Mouse (Mus musculus): ENCODE results near the gene Bmp7. TPM values are rescaled to one million over a fixed set of nuclear protein-coding genes. Genes with fewer than 3 reads are reported as not detected.

The Bmp7 gene
- polyA plus RNA-seq, 1 experiment = not detected

- H3K9me3 ChIP-seq (ENCODE audit: control insufficient read depth, low read length) = peaks cover 5% of the 10 kb centered on the region
- H3K36me3 ChIP-seq (ENCODE audit: control insufficient read depth) = no peaks in the 10 kb centered on the region
- H3K4me1 ChIP-seq (ENCODE audit: control insufficient read depth) = no peaks in the 10 kb centered on the region
- TF ChIP-seq GATA1 (IDR thresholded peaks at IDR 0.05; ENCODE audit: low read length) (no peak), TAL1 (IDR thresholded peaks at IDR 0.05; ENCODE audit: low read length) (no peak)
- no peak overlapping the region for H3K4me3 ChIP-seq (replicated peaks)
- H3K27me3 ChIP-seq (ENCODE audit: control insufficient read depth) = peaks cover 20% of the 10 kb centered on the region
These were observed 75.0 kb downstream of the Bmp7 start for GRCm38 (mm10) chr2:172865165-172865564.

- Histone ChIP-seq H3K27me3 (ENCODE audit: control insufficient read depth) (peaks cover 20% of the 10 kb centered on the region), H3K4me3 (replicated peaks) (no peak overlapping the region), H3K36me3 (ENCODE audit: control insufficient read depth) (no peaks in the 10 kb centered on the region), H3K4me1 (ENCODE audit: control insufficient read depth) (no peaks in the 10 kb centered on the region), H3K9me3 (ENCODE audit: control insufficient read depth, low read length) (peaks cover 5% of the 10 kb centered on the region)
- TF ChIP-seq TAL1 (IDR thresholded peaks at IDR 0.05; ENCODE audit: low read length) (no peak), GATA1 (IDR thresholded peaks at IDR 0.05; ENCODE audit: low read length) (no peak)
These were observed 75.6 kb downstream of the Bmp7 start for GRCm38 (mm10) chr2:172864566-172864965.

- no peaks in the 10 kb centered on the region for H3K36me3 ChIP-seq (ENCODE audit: control insufficient read depth)
- peaks cover 5% of the 10 kb centered on the region for H3K9me3 ChIP-seq (ENCODE audit: control insufficient read depth, low read length)
- no peak overlapping the region for H3K4me3 ChIP-seq (replicated peaks)
- H3K4me1 ChIP-seq (ENCODE audit: control insufficient read depth) = no peaks in the 10 kb centered on the region
- TF ChIP-seq TAL1 (IDR thresholded peaks at IDR 0.05; ENCODE audit: low read length) = no peak
- no peak for TF ChIP-seq GATA1 (IDR thresholded peaks at IDR 0.05; ENCODE audit: low read length)
- peaks cover 20% of the 10 kb centered on the region for H3K27me3 ChIP-seq (ENCODE audit: control insufficient read depth)
These were observed 76.7 kb downstream of the Bmp7 start for GRCm38 (mm10) chr2:172863469-172863856.

- H3K4me1 ChIP-seq (ENCODE audit: control insufficient read depth) = no peaks in the 10 kb centered on the region
- peaks cover 20% of the 10 kb centered on the region for H3K27me3 ChIP-seq (ENCODE audit: control insufficient read depth)
- H3K9me3 ChIP-seq (ENCODE audit: control insufficient read depth, low read length) = peaks cover 5% of the 10 kb centered on the region
- H3K4me3 ChIP-seq (replicated peaks) = no peak overlapping the region
- TF ChIP-seq TAL1 (IDR thresholded peaks at IDR 0.05; ENCODE audit: low read length) = no peak
- H3K36me3 ChIP-seq (ENCODE audit: control insufficient read depth) = no peaks in the 10 kb centered on the region
These were observed 77.2 kb downstream of the Bmp7 start for GRCm38 (mm10) chr2:172862850-172863468.

GRCm38 (mm10) chr2:172862424-172862823 lies 77.7 kb downstream of the Bmp7 start:
- TF ChIP-seq TAL1 (IDR thresholded peaks at IDR 0.05; ENCODE audit: low read length) = no peak
- no peak for TF ChIP-seq GATA1 (IDR thresholded peaks at IDR 0.05; ENCODE audit: low read length)
- H3K4me1 ChIP-seq (ENCODE audit: control insufficient read depth) = no peaks in the 10 kb centered on the region
- H3K36me3 ChIP-seq (ENCODE audit: control insufficient read depth) = no peaks in the 10 kb centered on the region
- peaks cover 5% of the 10 kb centered on the region for H3K9me3 ChIP-seq (ENCODE audit: control insufficient read depth, low read length)
- peaks cover 20% of the 10 kb centered on the region for H3K27me3 ChIP-seq (ENCODE audit: control insufficient read depth)
- no peak overlapping the region for H3K4me3 ChIP-seq (replicated peaks)

- Histone ChIP-seq H3K4me1 (ENCODE audit: control insufficient read depth) (no peaks in the 10 kb centered on the region), H3K4me3 (replicated peaks) (no peak overlapping the region), H3K36me3 (ENCODE audit: control insufficient read depth) (no peaks in the 10 kb centered on the region), H3K27me3 (ENCODE audit: control insufficient read depth) (peaks cover 20% of the 10 kb centered on the region), H3K9me3 (ENCODE audit: control insufficient read depth, low read length) (peaks cover 5% of the 10 kb centered on the region)
- TF ChIP-seq TAL1 (IDR thresholded peaks at IDR 0.05; ENCODE audit: low read length) (no peak), GATA1 (IDR thresholded peaks at IDR 0.05; ENCODE audit: low read length) (no peak)
These were observed 78.5 kb downstream of the Bmp7 start for GRCm38 (mm10) chr2:172861590-172861989.

GRCm38 (mm10) chr2:172860593-172860992 lies 79.5 kb downstream of the Bmp7 start:
- no peaks in the 10 kb centered on the region for H3K4me1 ChIP-seq (ENCODE audit: control insufficient read depth)

GRCm38 (mm10) chr2:172860104-172860503 lies 80.0 kb downstream of the Bmp7 start:
- H3K9me3 ChIP-seq (ENCODE audit: control insufficient read depth, low read length) = peaks cover 5% of the 10 kb centered on the region
- H3K36me3 ChIP-seq (ENCODE audit: control insufficient read depth) = no peaks in the 10 kb centered on the region
- H3K27me3 ChIP-seq (ENCODE audit: control insufficient read depth) = peaks cover 20% of the 10 kb centered on the region
- no peak for TF ChIP-seq TAL1 (IDR thresholded peaks at IDR 0.05; ENCODE audit: low read length)
- TF ChIP-seq GATA1 (IDR thresholded peaks at IDR 0.05; ENCODE audit: low read length) = no peak
- H3K4me3 ChIP-seq (replicated peaks) = no peak overlapping the region
- H3K4me1 ChIP-seq (ENCODE audit: control insufficient read depth) = no peaks in the 10 kb centered on the region

More at GRCm38 (mm10) chr2:172860593-172860992, 79.5 kb downstream of the Bmp7 start:
- Histone ChIP-seq H3K9me3 (ENCODE audit: control insufficient read depth, low read length) (peaks cover 5% of the 10 kb centered on the region), H3K4me3 (replicated peaks) (no peak overlapping the region), H3K36me3 (ENCODE audit: control insufficient read depth) (no peaks in the 10 kb centered on the region), H3K27me3 (ENCODE audit: control insufficient read depth) (peaks cover 20% of the 10 kb centered on the region)
- TF ChIP-seq GATA1 (IDR thresholded peaks at IDR 0.05; ENCODE audit: low read length) (no peak), TAL1 (IDR thresholded peaks at IDR 0.05; ENCODE audit: low read length) (no peak)

- Histone ChIP-seq H3K36me3 (ENCODE audit: control insufficient read depth) (no peaks in the 10 kb centered on the region), H3K4me3 (replicated peaks) (no peak overlapping the region), H3K27me3 (ENCODE audit: control insufficient read depth) (peaks cover 7% of the 10 kb centered on the region), H3K4me1 (ENCODE audit: control insufficient read depth) (no peaks in the 10 kb centered on the region), H3K9me3 (ENCODE audit: control insufficient read depth, low read length) (no peaks in the 10 kb centered on the region)
- TF ChIP-seq GATA1 (IDR thresholded peaks at IDR 0.05; ENCODE audit: low read length) (no peak), TAL1 (IDR thresholded peaks at IDR 0.05; ENCODE audit: low read length) (no peak)
These were observed 83.1 kb downstream of the Bmp7 start for GRCm38 (mm10) chr2:172857048-172857447.

GRCm38 (mm10) chr2:172856549-172856948 lies 83.6 kb downstream of the Bmp7 start:
- H3K36me3 ChIP-seq (ENCODE audit: control insufficient read depth) = no peaks in the 10 kb centered on the region
- no peak overlapping the region for H3K4me3 ChIP-seq (replicated peaks)
- H3K9me3 ChIP-seq (ENCODE audit: control insufficient read depth, low read length) = no peaks in the 10 kb centered on the region
- H3K27me3 ChIP-seq (ENCODE audit: control insufficient read depth) = peaks cover 2% of the 10 kb centered on the region; the same call in 1 of the 2 replicates
- no peak for TF ChIP-seq GATA1 (IDR thresholded peaks at IDR 0.05; ENCODE audit: low read length)
- no peaks in the 10 kb centered on the region for H3K4me1 ChIP-seq (ENCODE audit: control insufficient read depth)
